Mouse (Mus musculus): ENCODE measurements around the gene Cacna1d.

DNA sequence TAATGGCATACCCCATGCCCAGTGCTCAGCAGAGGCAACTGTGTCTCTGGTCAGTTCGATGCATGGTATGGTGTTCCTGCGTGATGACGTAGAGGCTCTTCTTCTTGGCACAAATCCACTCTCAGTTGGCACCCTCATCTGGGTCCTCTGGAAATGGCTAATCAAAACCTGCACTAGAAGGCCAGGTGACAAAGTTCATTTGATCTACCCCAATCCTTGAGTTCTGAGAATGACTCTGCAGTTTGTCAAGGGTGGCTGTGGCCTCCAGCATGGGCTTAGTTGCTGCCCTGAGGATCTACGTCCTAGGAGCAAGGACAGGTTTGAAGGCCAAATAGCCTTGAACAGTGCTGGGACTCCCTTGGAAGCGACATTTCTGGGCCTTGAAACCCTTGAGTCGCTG is 472.4 kb downstream of the Cacna1d start:
- TF ChIP-seq ZKSCAN1 (IDR thresholded peaks at IDR 0.05; ENCODE audit: borderline replicate concordance, low read depth, low read length), result no peak
- no peak for TF ChIP-seq EP300 (IDR thresholded peaks at IDR 0.05; ENCODE audit: low read length)
- TF ChIP-seq ELF1 (IDR thresholded peaks at IDR 0.05; ENCODE audit: low read depth, low read length), result no peak
- no peak for TF ChIP-seq CTCF (conservative IDR thresholded peaks at IDR 0.05 in 1 of 2, IDR thresholded peaks at IDR 0.05 in 1 of 2; ENCODE audit: low read depth in 2 of 2, low read length in 2 of 2)

Measured in CH12.LX (cell line).